Mouse (Mus musculus): ENCODE results near the gene Etv6.

GRCm38 (mm10) chr6:134226349-134227169 lies 191.1 kb downstream of the Etv6 start:
- no peak for TF ChIP-seq POLR2A (IDR thresholded peaks at IDR 0.05; ENCODE audit: borderline replicate concordance, extremely low read depth, low read depth, low read length)
- peak; percentile 10; the same call in 1 of the 2 replicates for TF ChIP-seq CTCF (IDR thresholded peaks at IDR 0.05; ENCODE audit: insufficient read depth, low read length)
